Mouse (Mus musculus) brain, embryonic 14.5 days (tissue): ENCODE data around the gene Dcaf8. TPM values are rescaled to one million over a fixed set of nuclear protein-coding genes. Genes with fewer than 3 reads are reported as not detected.

Source experiments
- DNase-seq: peaks from one replicate; pipeline ENCODE4 v3.0.0-alpha.2; 2011; ENCODE audit warnings: low read depth
- CTCF ChIP-seq: fragments of 200-500 bp; IDR thresholded peaks from 2 replicates; pipeline ENCODE4 v1.5.1; 2012; ENCODE audit warnings: inconsistent platforms, mild to moderate bottlenecking, moderate library complexity, borderline replicate concordance; ENCODE audit not compliant: insufficient read depth, insufficient read length; ENCODE audit errors: extremely low read depth
- POLR2A ChIP-seq: fragments of 200-500 bp; IDR thresholded peaks from 2 replicates; pipeline ENCODE4 v1.6.1; 2012; ENCODE audit warnings: mild to moderate bottlenecking, inconsistent platforms, borderline replicate concordance; ENCODE audit not compliant: poor library complexity, insufficient read depth, insufficient read length, severe bottlenecking; ENCODE audit errors: extremely low read depth
- polyA plus RNA-seq: library from polyadenylated mRNA; depleted of rRNA; stranded (reverse); fragments of >200 nt; gene quantifications from 2 replicates; pipeline ENCODE4 v1.2.3, GENCODE M21; 2012

Dcaf8 gene
- polyA plus RNA-seq, 1 experiment: 76.6 TPM

- TF ChIP-seq POLR2A: peak; percentile 67
- no peak for TF ChIP-seq CTCF
- peak; percentile 95 for DNase-seq
Measured at GRCm38 (mm10) chr1:172206141-172206917, 58.4 kb downstream of the Dcaf8 start, which contains the start of gene Pea15a. Gene Pea15a (minus strand): TSS chr1:172206804.

- TF ChIP-seq CTCF (no peak), POLR2A (no peak)
- peak; percentile 72 for DNase-seq
Measured at GRCm38 (mm10) chr1:172207111-172207584, 59.3 kb downstream of the Dcaf8 start.

GRCm38 (mm10) chr1:172212776-172213175 lies 64.9 kb downstream of the Dcaf8 start:
- no peak for DNase-seq
- no peak for TF ChIP-seq CTCF
- no peak for TF ChIP-seq POLR2A

GRCm38 (mm10) chr1:172213771-172214170 lies 65.9 kb downstream of the Dcaf8 start:
- peak; percentile 78 for DNase-seq
- TF ChIP-seq POLR2A (no peak), CTCF (no peak)

GRCm38 (mm10) chr1:172214748-172215147 lies 66.9 kb downstream of the Dcaf8 start:
- peak; percentile 54 for DNase-seq
- no peak for TF ChIP-seq POLR2A
- TF ChIP-seq CTCF: no peak

- peak; percentile 97 for DNase-seq
- TF ChIP-seq CTCF (peak; percentile 90), POLR2A (no peak)
Measured at GRCm38 (mm10) chr1:172217148-172217547, 69.3 kb downstream of the Dcaf8 start.

GRCm38 (mm10) chr1:172218164-172218910 lies 70.5 kb downstream of the Dcaf8 start:
- DNase-seq: no peak
- TF ChIP-seq CTCF: no peak
- no peak for TF ChIP-seq POLR2A

- DNase-seq: no peak
- TF ChIP-seq POLR2A (no peak), CTCF (no peak)
Measured at GRCm38 (mm10) chr1:172219451-172220406, 71.8 kb downstream of the Dcaf8 start, which contains the start of gene Casq1. Gene Casq1 (minus strand): TSS chr1:172219868.

GRCm38 (mm10) chr1:172220414-172220813 lies 72.5 kb downstream of the Dcaf8 start:
- no peak for TF ChIP-seq POLR2A
- no peak for TF ChIP-seq CTCF
- peak; percentile 94 for DNase-seq

GRCm38 (mm10) chr1:172221297-172222063 lies 73.6 kb downstream of the Dcaf8 start:
- DNase-seq: no peak
- TF ChIP-seq CTCF (no peak), POLR2A (no peak)
